Comparison of ENCODE assay signal across 10 mouse cellular contexts in genomic region chr12:80924205-80924604, GRCm38 (mm10). TPM values are rescaled to one million over a fixed set of nuclear protein-coding genes. Genes with fewer than 3 reads are reported as not detected.
DNase-seq lines count a peak whose midpoint lies in the region; ATAC-seq and TF ChIP-seq lines count a peak whose summit lies in the region.
"Had no signal": no experiment of that assay in that cellular context is flagged by ENCODE, and none has a peak within 500 bp of the region (broad histone marks: within the 10 kb centered on the region; RNA-seq: fewer than 3 reads in every experiment).

No protein-coding gene starts in this region.

- peak; percentile 84 for DNase-seq in heart, adult 11 months
- DNase-seq in heart, adult 9 months (ENCODE audit: low spot score in 2 of 2): no peak
- peak; percentile 39 for DNase-seq in midbrain, postnatal 0 days (ENCODE audit: low spot score)
- DNase-seq in lung, adult 18-20 months: peak; percentile 70 to 86
- DNase-seq in testis, postnatal 14 days (ENCODE audit: low spot score): peak; percentile 42
- DNase-seq in adrenal gland, postnatal 10 days: no peak
- DNase-seq in heart, postnatal 36 days: no peak

- H3K9me3 ChIP-seq in midbrain, postnatal 0 days (ENCODE audit: low read length): no peaks in the 10 kb centered on the region
- H3K9me3 ChIP-seq in midbrain, embryonic 13.5 days: no peaks in the 10 kb centered on the region
- H3K9me3 ChIP-seq: midbrain, embryonic 12.5 days had no signal

- no peaks in the 10 kb centered on the region for H3K27me3 ChIP-seq in midbrain, postnatal 0 days (ENCODE audit: insufficient read depth, low read length)
- no peaks in the 10 kb centered on the region for H3K27me3 ChIP-seq in midbrain, embryonic 13.5 days
- H3K27me3 ChIP-seq: midbrain, embryonic 12.5 days had no signal

- no peaks in the 10 kb centered on the region for H3K36me3 ChIP-seq in midbrain, postnatal 0 days (ENCODE audit: insufficient read depth, low read length)
- no peaks in the 10 kb centered on the region for H3K36me3 ChIP-seq in midbrain, embryonic 13.5 days
- H3K36me3 ChIP-seq: midbrain, embryonic 12.5 days had no signal

- 68% methylated on average over 3 of the region's 3 CpGs for WGBS in midbrain, postnatal 0 days
- WGBS in midbrain, embryonic 13.5 days: 79% methylated on average over 3 of the region's 3 CpGs

- H3K4me1 ChIP-seq in midbrain, postnatal 0 days (ENCODE audit: insufficient read depth, low read length): no peaks in the 10 kb centered on the region
- H3K4me1 ChIP-seq in midbrain, embryonic 13.5 days (replicated peaks): 0 out of 2 replicates have a peak, but pooled peaks cover 3% of the 10 kb centered on the region

- TF ChIP-seq CTCF in midbrain, postnatal 0 days (IDR thresholded peaks at IDR 0.05): no peak

- no peak overlapping the region for H3K4me2 ChIP-seq in midbrain, postnatal 0 days (ENCODE audit: low read depth, low read length, poor library complexity, severe bottlenecking)
- no peak overlapping the region for H3K4me2 ChIP-seq in midbrain, embryonic 13.5 days (replicated peaks)
- H3K4me2 ChIP-seq: midbrain, embryonic 12.5 days had no signal

- intact Hi-C loops in heart, postnatal 36 days (cut with DNase I): no loop called here

- H3K9ac ChIP-seq in midbrain, postnatal 0 days (replicated peaks; ENCODE audit: low read length, poor library complexity, severe bottlenecking): no peak overlapping the region
- no peak overlapping the region for H3K9ac ChIP-seq in midbrain, embryonic 13.5 days (replicated peaks)
- H3K9ac ChIP-seq: midbrain, embryonic 12.5 days had no signal

- no peak for ATAC-seq in midbrain, postnatal 0 days (ENCODE audit: low FRiP score)
- no peak for ATAC-seq in midbrain, embryonic 13.5 days
- ATAC-seq: CD4-positive, CD25-positive, alpha-beta regulatory T cell, adult 4 months had no signal

- no peak overlapping the region for H3K27ac ChIP-seq in midbrain, postnatal 0 days (ENCODE audit: low read depth, low read length)
- H3K27ac ChIP-seq in midbrain, embryonic 13.5 days: no peak overlapping the region
- H3K27ac ChIP-seq: midbrain, embryonic 12.5 days had no signal

- no peak overlapping the region for H3K4me3 ChIP-seq in midbrain, postnatal 0 days (ENCODE audit: low read depth, low read length)
- no peak overlapping the region for H3K4me3 ChIP-seq in midbrain, embryonic 13.5 days (replicated peaks)
- H3K4me3 ChIP-seq: midbrain, embryonic 12.5 days had no signal

RNA-seq across cellular contexts. Expression of gene Srsf5, which starts 21.1 kb away (rescaled TPM):
- total RNA-seq in midbrain, postnatal 0 days (2014; rRNA removed): 252 and 341 TPM in 2 replicates
- 422 and 475 TPM in 2 replicates for polyA plus RNA-seq in midbrain, postnatal 0 days (2015; fragmentation: Nextera tagmentation; extraction: Ambion mirVana)
- 506 and 554 TPM in 2 replicates for polyA plus RNA-seq in midbrain, embryonic 13.5 days (2015; fragmentation: Nextera tagmentation; extraction: Ambion mirVana)
- total RNA-seq in adrenal gland, postnatal 10 days (2021): 100 to 1,000 TPM; 303 to 435 TPM
- 100 to 1,000 TPM in 1 of 2 experiments, 10 to 100 TPM in 1; 98.3 to 181 TPM for total RNA-seq in heart, postnatal 36 days (2021)

RNA-seq across cellular contexts. Expression of gene Slc10a1, which starts 44.3 kb away (rescaled TPM):
- not detected in 2 replicates for total RNA-seq in midbrain, postnatal 0 days (2014; rRNA removed)
- polyA plus RNA-seq in midbrain, postnatal 0 days (2015; fragmentation: Nextera tagmentation; extraction: Ambion mirVana): 0.12 TPM in 1 of 2 replicates, not detected in the other
- 0.62 and 0.79 TPM in 2 replicates for polyA plus RNA-seq in midbrain, embryonic 13.5 days (2015; fragmentation: Nextera tagmentation; extraction: Ambion mirVana)
- total RNA-seq in adrenal gland, postnatal 10 days (2021): 10 to 100 TPM; 24.7 to 77.6 TPM
- total RNA-seq in heart, postnatal 36 days (2021): not detected

Comparison
In these comparisons a context has a peak if more than half of its experiments do, and no peak if none do; other contexts are left out.
1. DNase-seq: peak in heart, adult 11 months (single experiment), midbrain, postnatal 0 days (single experiment), lung, adult 18-20 months (2 of 2) and testis, postnatal 14 days (single experiment); none in heart, adult 9 months (0 of 2), adrenal gland, postnatal 10 days (single experiment) and heart, postnatal 36 days (0 of 2).
2. RNA of gene Slc10a1, which starts 44.3 kb away (total RNA-seq): 24.7 to 77.6 TPM in adrenal gland, postnatal 10 days; not detected in heart, postnatal 36 days and not detected in midbrain, postnatal 0 days; every median in the first group is over 10 times any median in the second.